Mouse (Mus musculus) MEL (cell line): ENCODE measurements at regions not wholly inside any gene's neighbourhood (a gene's known extent, or its start where the extent isn't known, plus 50 kb on each side); places are given as distances from the start of the nearest gene placed in this dataset.

Experiments
- DNase-seq: peaks from one replicate; pipeline ENCODE4 v3.0.0; 2011; ENCODE audit warnings: low read depth, low spot score
- H3K27ac ChIP-seq: 2 replicates; pipeline ENCODE4 v1.5.1; 2012; ENCODE audit warnings: low read depth, mild to moderate bottlenecking, control low read depth, low read length, moderate library complexity; ENCODE audit not compliant: control insufficient read depth
- H3K27me3 ChIP-seq, 2 experiments: fragments of 150-350 bp in 1 of 2; sonication (generic) in 1 of 2; 2 replicates each; pipeline ENCODE4 v1.6.1; 2012; ENCODE audit warnings: low read length in 2 of 2, mild to moderate bottlenecking in 2 of 2, improper control_type of control experiment in 1 of 2, moderate library complexity in 1 of 2; ENCODE audit not compliant: insufficient read depth in 2 of 2, control insufficient read depth in 1 of 2
- H3K36me3 ChIP-seq, 2 experiments: 2 replicates each; pipeline ENCODE4 v1.6.1; 2012 to 2014; ENCODE audit warnings: low read length in 2 of 2, improper control_type of control experiment in 1 of 2, inconsistent platforms in 1 of 2, mild to moderate bottlenecking in 1 of 2; ENCODE audit not compliant: insufficient read depth in 2 of 2, control insufficient read depth in 1 of 2
- H3K4me1 ChIP-seq, 2 experiments: fragments of 150-350 bp in 1 of 2; sonication (generic) in 1 of 2; 2 replicates each; pipeline ENCODE4 v1.6.1; 2012; ENCODE audit warnings: low read length in 2 of 2, improper control_type of control experiment in 1 of 2, mild to moderate bottlenecking in 1 of 2; ENCODE audit not compliant: insufficient read depth in 2 of 2, control insufficient read depth in 1 of 2
- H3K4me3 ChIP-seq, 2 experiments: fragments of 150-350 bp in 1 of 2; sonication (generic) in 1 of 2; 2 replicates each; pipeline ENCODE4 v1.5.1; 2012; ENCODE audit warnings: low read depth in 2 of 2, low read length in 2 of 2, mild to moderate bottlenecking in 2 of 2, moderate library complexity in 2 of 2, control low read depth in 1 of 2, improper control_type of control experiment in 1 of 2; ENCODE audit not compliant: control insufficient read depth in 1 of 2, insufficient read depth in 1 of 2
- H3K79me2 ChIP-seq: 2 replicates; pipeline ENCODE4 v1.6.1; 2012; ENCODE audit warnings: mild to moderate bottlenecking, low read length, moderate library complexity; ENCODE audit not compliant: control insufficient read depth, poor library complexity, insufficient read depth
- H3K9ac ChIP-seq: 2 replicates; pipeline ENCODE4 v1.6.1; 2012; ENCODE audit warnings: low read depth, mild to moderate bottlenecking, control low read depth, low read length, moderate library complexity; ENCODE audit not compliant: control insufficient read depth, poor library complexity, severe bottlenecking
- H3K9me3 ChIP-seq: fragments of 150-350 bp; sonication (generic); replicated peaks from 2 replicates; pipeline ENCODE4 v1.6.1; 2012; ENCODE audit warnings: mild to moderate bottlenecking, low read length, improper control_type of control experiment, moderate library complexity; ENCODE audit not compliant: insufficient read depth
- CHD2 ChIP-seq: IDR thresholded peaks from 2 replicates; pipeline ENCODE4 v1.6.1; 2011; ENCODE audit warnings: low read length, improper control_type of control experiment
- E2F4 ChIP-seq: IDR thresholded peaks from 2 replicates; pipeline ENCODE4 v1.6.1; 2011; ENCODE audit warnings: low read depth, low read length, improper control_type of control experiment, borderline replicate concordance
- EP300 ChIP-seq, 2 experiments: IDR thresholded peaks; 2 replicates each; pipeline ENCODE4 v1.6.1; 2011; ENCODE audit warnings: improper control_type of control experiment in 2 of 2, low read length in 2 of 2, low read depth in 1 of 2, mild to moderate bottlenecking in 1 of 2
- GATA1 ChIP-seq: IDR thresholded peaks from 2 replicates; pipeline ENCODE4 v1.6.1; 2011; ENCODE audit warnings: low read depth, low read length, improper control_type of control experiment
- HCFC1 ChIP-seq: IDR thresholded peaks from 2 replicates; pipeline ENCODE4 v1.6.1; 2012; ENCODE audit warnings: low read depth, mild to moderate bottlenecking, inconsistent platforms, low read length, improper control_type of control experiment, moderate library complexity
- JUND ChIP-seq: IDR thresholded peaks from 2 replicates; pipeline ENCODE4 v1.6.1; 2011; ENCODE audit warnings: low read depth, mild to moderate bottlenecking, improper control_type of control experiment, low read length
- KAT2A ChIP-seq: conservative IDR thresholded peaks from 2 replicates; pipeline ENCODE4 v1.6.1; 2012; ENCODE audit warnings: low read depth, low read length, improper control_type of control experiment, inconsistent platforms
- MAX ChIP-seq: IDR thresholded peaks from 2 replicates; pipeline ENCODE4 v1.6.1; 2011; ENCODE audit warnings: low read length, improper control_type of control experiment
- MEF2A ChIP-seq: IDR thresholded peaks from 2 replicates; pipeline ENCODE4 v1.6.1; 2014; ENCODE audit warnings: low read depth, mild to moderate bottlenecking, inconsistent platforms, low read length, improper control_type of control experiment; ENCODE audit not compliant: poor library complexity, insufficient replicate concordance, severe bottlenecking; ENCODE audit errors: extremely low read depth
- NRF1 ChIP-seq: IDR thresholded peaks from 2 replicates; pipeline ENCODE4 v1.6.1; 2014; ENCODE audit warnings: low read depth, mild to moderate bottlenecking, inconsistent platforms, low read length, improper control_type of control experiment, moderate library complexity; ENCODE audit not compliant: poor library complexity, insufficient read depth, severe bottlenecking
- POLR2AphosphoS5 ChIP-seq: IDR thresholded peaks from 2 replicates; pipeline ENCODE4 v1.6.1; 2012; ENCODE audit warnings: low read depth, borderline replicate concordance, mild to moderate bottlenecking, inconsistent platforms, low read length, moderate library complexity, mixed read lengths
- ZC3H11A ChIP-seq: IDR thresholded peaks from 2 replicates; pipeline ENCODE4 v1.6.1; 2012; ENCODE audit warnings: low read depth, mild to moderate bottlenecking, inconsistent platforms, low read length, improper control_type of control experiment
- ZKSCAN1 ChIP-seq: IDR thresholded peaks from 2 replicates; pipeline ENCODE4 v1.6.1; 2012; ENCODE audit warnings: low read depth, mild to moderate bottlenecking, inconsistent platforms, low read length, improper control_type of control experiment, moderate library complexity
- ZMIZ1 ChIP-seq: IDR thresholded peaks from 2 replicates; pipeline ENCODE4 v1.6.1; 2012; ENCODE audit warnings: low read depth, mild to moderate bottlenecking, inconsistent platforms, low read length, improper control_type of control experiment, moderate library complexity
- ZNF384 ChIP-seq: IDR thresholded peaks from 2 replicates; pipeline ENCODE4 v1.6.1; 2012; ENCODE audit warnings: low read depth, mild to moderate bottlenecking, inconsistent platforms, low read length, improper control_type of control experiment

DNA sequence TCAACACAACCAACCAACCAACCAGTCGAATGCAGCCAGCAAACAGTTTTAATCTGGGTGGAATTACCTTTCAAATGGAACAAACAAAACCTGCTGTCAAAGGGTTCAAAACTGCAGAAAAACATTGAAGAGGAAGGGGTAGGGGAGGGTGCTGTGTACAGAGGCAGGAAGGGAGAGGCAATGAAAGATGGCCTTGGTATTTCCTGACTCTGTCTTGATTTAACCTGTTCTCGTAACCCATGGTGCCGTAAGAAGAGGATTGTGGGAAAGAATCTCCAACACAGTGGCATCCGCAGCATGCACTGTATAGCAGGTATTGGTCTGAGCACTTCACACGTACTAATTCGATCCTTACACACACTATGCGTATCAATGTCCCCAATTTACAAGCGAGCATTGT lies 88.8 kb upstream of the Rbms1 start:
- no peak overlapping the region for H3K4me3 ChIP-seq
- H3K9me3 ChIP-seq = no peaks in the 10 kb centered on the region
- no peak for DNase-seq
- TF ChIP-seq ZMIZ1 = no peak
- TF ChIP-seq POLR2AphosphoS5 = no peak
- TF ChIP-seq MEF2A = no peak
- no peak for TF ChIP-seq CHD2
- TF ChIP-seq ZKSCAN1 = no peak
- TF ChIP-seq MAX = no peak
- no peak for TF ChIP-seq EP300 (IDR thresholded peaks at IDR 0.05; ENCODE audit: low read depth in 1 of 2, low read length in 2 of 2)
- no peak for TF ChIP-seq KAT2A
- TF ChIP-seq ZC3H11A = no peak
- TF ChIP-seq NRF1 = no peak
- no peak for TF ChIP-seq GATA1
- TF ChIP-seq E2F4 = no peak
- TF ChIP-seq HCFC1 = no peak
- no peaks in the 10 kb centered on the region for H3K4me1 ChIP-seq
- no peaks in the 10 kb centered on the region for H3K79me2 ChIP-seq
- no peak overlapping the region for H3K27ac ChIP-seq
- no peaks in the 10 kb centered on the region for H3K27me3 ChIP-seq
- no peak overlapping the region for H3K9ac ChIP-seq
- H3K36me3 ChIP-seq = no peaks in the 10 kb centered on the region

DNA sequence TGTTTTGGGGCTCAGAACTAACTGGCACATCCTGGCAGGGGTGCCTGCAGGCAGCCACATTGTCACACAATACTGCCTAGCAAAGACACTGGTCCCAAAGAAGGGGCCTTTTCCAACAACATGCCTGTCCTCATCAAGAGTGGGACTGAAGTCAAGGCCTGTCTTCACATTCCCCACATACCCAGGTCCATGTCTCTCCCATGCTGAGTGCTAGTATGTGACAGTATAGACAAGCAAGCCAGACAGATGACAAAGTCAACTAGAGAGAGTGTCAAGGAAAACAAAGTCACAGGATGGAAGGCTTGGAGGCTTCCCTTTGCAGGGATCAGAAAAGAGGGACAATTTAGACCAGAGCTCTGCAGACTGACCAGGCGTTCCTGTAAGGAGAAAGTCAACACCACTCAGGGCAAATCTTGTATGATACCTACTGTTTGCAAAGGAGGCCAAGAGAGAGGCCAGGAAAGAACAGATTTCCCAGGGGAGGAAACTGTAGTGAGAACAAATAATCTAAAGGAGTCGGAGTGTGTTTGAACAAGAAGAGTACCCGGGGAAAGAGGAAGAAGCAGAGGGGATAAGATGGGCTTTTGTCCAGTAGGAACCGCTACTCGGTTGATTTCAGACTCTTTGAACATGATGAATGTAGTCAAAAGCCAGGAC lies 83.2 kb upstream of the Rbms1 start:
- Histone ChIP-seq H3K4me1 (no peaks in the 10 kb centered on the region), H3K9ac (no peak overlapping the region), H3K36me3 (no peaks in the 10 kb centered on the region), H3K79me2 (no peaks in the 10 kb centered on the region), H3K9me3 (no peaks in the 10 kb centered on the region), H3K4me3 (no peak overlapping the region), H3K27ac (no peak overlapping the region), H3K27me3 (no peaks in the 10 kb centered on the region)
- DNase-seq = no peak
- TF ChIP-seq JUND = no peak
- no peak for TF ChIP-seq ZNF384

DNA sequence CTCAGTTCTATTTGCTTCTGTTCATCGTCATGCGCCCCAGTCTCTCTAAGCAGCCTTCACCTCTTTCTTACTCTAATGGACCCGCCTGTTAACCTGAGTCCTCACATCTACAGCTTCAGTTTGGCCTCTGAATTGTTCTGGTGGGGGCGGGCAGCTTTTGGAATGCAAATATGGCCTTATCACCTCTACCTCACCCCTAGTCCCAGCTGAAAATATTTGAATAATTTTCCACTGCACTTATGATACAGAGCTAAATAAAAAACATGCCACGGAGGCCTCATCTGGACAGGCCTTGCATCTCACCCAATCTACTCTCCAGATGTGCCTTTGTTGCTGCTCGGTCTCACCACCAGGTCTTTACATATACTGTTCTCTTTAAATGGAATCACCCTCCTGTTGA lies 82.5 kb upstream of the Rbms1 start:
- H3K79me2 ChIP-seq = no peaks in the 10 kb centered on the region
- no peak overlapping the region for H3K27ac ChIP-seq
- H3K36me3 ChIP-seq = no peaks in the 10 kb centered on the region
- DNase-seq = no peak
- H3K4me3 ChIP-seq = no peak overlapping the region
- H3K4me1 ChIP-seq = no peaks in the 10 kb centered on the region
- no peaks in the 10 kb centered on the region for H3K9me3 ChIP-seq
- no peaks in the 10 kb centered on the region for H3K27me3 ChIP-seq
- no peak for TF ChIP-seq ZC3H11A
- TF ChIP-seq, all 39 proteins: peak for 0
- no peak overlapping the region for H3K9ac ChIP-seq
